Mouse (Mus musculus) heart, adult 2 months (tissue): Measurements from ENCODE around the gene Klrb1c.
"Not testable (repeated sequence)": the region's sequence is repeated elsewhere in the genome, so short reads cannot be mapped to it uniquely, and the experiment has no call there.

Experiments
- CTCF ChIP-seq: fragments of 200-600 bp; IDR thresholded peaks from 2 replicates; pipeline ENCODE4 v1.8.1; 2022; ENCODE audit warnings: antibody characterized with exemption, mild to moderate bottlenecking, moderate library complexity
- EP300 ChIP-seq: fragments of 200-500 bp; IDR thresholded peaks from 2 replicates; pipeline ENCODE4 v1.6.1; 2011; ENCODE audit warnings: low read depth, low read length, control low read depth; ENCODE audit not compliant: insufficient read depth
- POLR2A ChIP-seq: fragments of 200-500 bp; IDR thresholded peaks from 2 replicates; pipeline ENCODE4 v1.6.1; 2011; ENCODE audit warnings: mild to moderate bottlenecking, low read depth, low read length, control low read depth; ENCODE audit not compliant: insufficient read depth

DNA sequence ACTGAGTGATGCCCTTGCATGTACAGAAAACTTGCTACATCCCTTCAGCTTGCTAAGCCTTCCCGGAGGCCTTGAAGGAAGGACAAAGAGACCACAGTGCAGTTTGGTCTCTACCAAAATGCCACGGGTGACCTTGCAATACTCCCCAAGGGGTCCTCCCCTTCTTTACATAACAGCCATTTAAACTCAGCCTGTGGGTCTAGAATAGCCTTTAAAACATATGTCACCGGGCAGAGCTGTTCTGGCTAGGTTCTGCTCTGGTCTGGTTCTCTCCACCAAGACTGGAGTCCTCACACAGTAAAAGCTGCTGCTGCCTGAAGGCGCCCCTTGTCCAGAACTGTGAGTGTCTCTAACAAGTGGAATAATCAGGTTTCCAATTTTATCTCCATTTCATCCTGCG, 11.7 kb upstream of the Klrb1c start:
- TF ChIP-seq POLR2A, EP300, CTCF: not testable (repeated sequence)
